Mouse (Mus musculus): ENCODE data around the gene Zfp58. TPM values are rescaled to one million over a fixed set of nuclear protein-coding genes. Genes with fewer than 3 reads are reported as not detected.
"Not testable (repeated sequence)": the region's sequence is repeated elsewhere in the genome, so short reads cannot be mapped to it uniquely, and the experiment has no call there.

Zfp58 gene
- polyA plus RNA-seq, 1 experiment from 2014 or later: 15.6 TPM

DNA sequence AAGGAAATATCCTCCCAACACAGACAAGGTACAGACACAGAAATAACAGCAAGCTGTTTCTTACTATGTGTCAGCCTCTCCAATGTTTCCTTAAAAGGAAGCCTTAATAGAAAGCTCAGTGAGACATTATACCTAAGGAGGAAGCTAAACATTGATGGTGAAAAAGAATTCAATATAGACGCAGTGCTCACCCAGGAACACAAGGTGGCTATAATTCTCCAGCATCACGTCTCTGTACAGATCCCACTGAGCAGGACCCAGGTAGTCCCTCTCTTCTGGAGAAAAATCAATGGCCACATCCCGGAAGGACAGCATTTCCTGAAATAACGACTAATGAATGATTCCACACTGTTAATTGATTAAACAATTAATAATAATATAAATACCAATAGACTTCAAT lies 18.8 kb downstream of the Zfp58 start:
- H3K27me3 ChIP-seq (ENCODE audit: control insufficient read depth, insufficient read depth, low read length): no peaks in the 10 kb centered on the region
- no peak for DNase-seq (ENCODE audit: low spot score)
- ATAC-seq (ENCODE audit: low FRiP score): no peak
- H3K9ac ChIP-seq (ENCODE audit: low read depth, low read length): no peak overlapping the region
- H3K4me1 ChIP-seq (replicated peaks; ENCODE audit: control insufficient read depth, insufficient read depth, low read length): no peaks in the 10 kb centered on the region
- no peak overlapping the region for H3K4me3 ChIP-seq (ENCODE audit: low read depth, low read length)
- H3K9me3 ChIP-seq (ENCODE audit: control insufficient read depth, low read length): no peaks in the 10 kb centered on the region
- no peak overlapping the region for H3K4me2 ChIP-seq (replicated peaks; ENCODE audit: low read depth, low read length)
- no peaks in the 10 kb centered on the region for H3K36me3 ChIP-seq (ENCODE audit: control insufficient read depth, insufficient read depth, low read length)
- 70% methylated on average over 4 of the region's 4 CpGs for WGBS
- no peak overlapping the region for H3K27ac ChIP-seq (ENCODE audit: low read depth, low read length)

DNA sequence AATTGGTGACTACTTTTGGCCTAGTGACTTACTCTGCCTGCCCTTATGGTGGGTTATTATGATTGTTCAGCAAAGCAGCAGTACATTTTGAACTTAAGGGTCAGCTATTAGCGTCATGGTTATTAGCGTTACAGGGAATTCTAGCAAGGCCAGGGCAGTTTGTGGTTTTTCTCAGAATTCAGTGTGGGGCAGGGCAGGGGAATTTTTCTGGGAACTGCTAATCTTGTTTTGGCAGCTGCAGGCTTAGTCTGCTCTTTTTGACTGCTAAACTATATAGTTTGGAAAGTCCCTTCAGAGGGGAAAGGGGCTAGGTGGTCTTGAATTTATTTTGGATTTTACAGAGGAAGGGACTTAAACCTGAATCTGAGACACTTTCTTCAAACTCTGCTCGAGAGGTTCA lies 31.1 kb downstream of the Zfp58 start:
- Histone ChIP-seq H3K36me3 (ENCODE audit: control insufficient read depth, insufficient read depth, low read length) (no peaks in the 10 kb centered on the region), H3K27ac (ENCODE audit: low read depth, low read length) (no peak overlapping the region), H3K4me1 (replicated peaks; ENCODE audit: control insufficient read depth, insufficient read depth, low read length) (no peaks in the 10 kb centered on the region), H3K27me3 (ENCODE audit: control insufficient read depth, insufficient read depth, low read length) (no peaks in the 10 kb centered on the region), H3K4me2 (replicated peaks; ENCODE audit: low read depth, low read length) (no peak overlapping the region), H3K9ac (ENCODE audit: low read depth, low read length) (no peak overlapping the region), H3K4me3 (ENCODE audit: low read depth, low read length) (no peak overlapping the region), H3K9me3 (ENCODE audit: control insufficient read depth, low read length) (no peaks in the 10 kb centered on the region)
- ATAC-seq (ENCODE audit: low FRiP score) (no peak), DNase-seq (ENCODE audit: low spot score) (no peak)
- WGBS: 86% methylated on average over 3 of the region's 3 CpGs

DNA sequence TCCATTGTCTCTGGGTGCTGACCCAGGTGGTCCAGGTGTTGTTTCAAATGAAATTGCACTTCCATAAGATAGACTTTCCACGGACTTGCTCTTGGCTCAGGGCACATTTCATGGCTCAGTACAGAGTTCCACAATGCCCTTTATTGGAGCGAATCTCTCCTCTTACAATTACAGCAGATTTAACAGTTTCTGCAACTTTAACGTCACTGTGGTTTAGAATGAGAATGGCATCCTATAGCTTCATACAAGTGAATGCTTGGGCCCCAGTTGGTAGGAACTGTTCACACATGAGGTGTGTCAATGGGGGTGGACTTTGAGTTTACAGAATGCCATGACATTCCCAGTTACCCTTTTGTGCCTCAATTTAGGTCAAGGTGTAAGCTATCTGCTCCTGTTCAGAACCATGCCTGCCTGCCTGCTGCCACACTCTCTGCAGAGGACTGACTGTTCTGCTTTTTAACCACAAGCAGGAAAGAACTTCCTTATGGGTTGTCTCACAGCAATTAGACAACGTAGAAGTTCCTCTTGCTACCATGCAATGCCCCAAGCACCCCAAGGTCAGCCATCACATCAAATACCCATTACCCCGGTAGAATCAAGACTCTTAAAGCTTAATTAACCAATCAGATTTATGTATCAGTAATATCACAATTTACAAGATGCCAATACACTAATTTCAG lies 36.7 kb downstream of the Zfp58 start:
- ATAC-seq (ENCODE audit: low FRiP score); H3K4me3 ChIP-seq (ENCODE audit: low read depth, low read length); DNase-seq (ENCODE audit: low spot score); H3K36me3 ChIP-seq (ENCODE audit: control insufficient read depth, insufficient read depth, low read length); H3K27me3 ChIP-seq (ENCODE audit: control insufficient read depth, insufficient read depth, low read length); H3K9ac ChIP-seq (ENCODE audit: low read depth, low read length); H3K27ac ChIP-seq (ENCODE audit: low read depth, low read length); H3K9me3 ChIP-seq (ENCODE audit: control insufficient read depth, low read length); H3K4me2 ChIP-seq (replicated peaks; ENCODE audit: low read depth, low read length); H3K4me1 ChIP-seq (replicated peaks; ENCODE audit: control insufficient read depth, insufficient read depth, low read length): not testable (repeated sequence)
- WGBS: 87% methylated on average over 2 of the region's 5 CpGs

DNA sequence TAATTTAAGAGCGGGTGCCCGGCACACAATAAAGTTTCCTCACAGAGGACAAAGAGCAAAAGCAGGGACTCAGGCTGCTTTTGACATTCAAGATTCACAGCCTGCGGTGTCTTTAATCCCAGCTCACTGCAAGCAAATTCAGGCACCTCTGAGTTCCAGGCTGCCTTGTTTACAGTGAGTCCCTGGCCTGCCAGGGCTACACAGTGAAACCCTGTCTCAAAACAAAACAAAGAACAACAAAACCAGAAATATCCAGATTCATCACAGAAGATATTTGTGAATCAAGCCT lies 48.4 kb downstream of the Zfp58 start:
- no peak for DNase-seq (ENCODE audit: low spot score)
- peak; percentile 50 for ATAC-seq (ENCODE audit: low FRiP score)
- peak overlapping the region; percentile 45 for H3K4me3 ChIP-seq (ENCODE audit: low read depth, low read length)

DNA sequence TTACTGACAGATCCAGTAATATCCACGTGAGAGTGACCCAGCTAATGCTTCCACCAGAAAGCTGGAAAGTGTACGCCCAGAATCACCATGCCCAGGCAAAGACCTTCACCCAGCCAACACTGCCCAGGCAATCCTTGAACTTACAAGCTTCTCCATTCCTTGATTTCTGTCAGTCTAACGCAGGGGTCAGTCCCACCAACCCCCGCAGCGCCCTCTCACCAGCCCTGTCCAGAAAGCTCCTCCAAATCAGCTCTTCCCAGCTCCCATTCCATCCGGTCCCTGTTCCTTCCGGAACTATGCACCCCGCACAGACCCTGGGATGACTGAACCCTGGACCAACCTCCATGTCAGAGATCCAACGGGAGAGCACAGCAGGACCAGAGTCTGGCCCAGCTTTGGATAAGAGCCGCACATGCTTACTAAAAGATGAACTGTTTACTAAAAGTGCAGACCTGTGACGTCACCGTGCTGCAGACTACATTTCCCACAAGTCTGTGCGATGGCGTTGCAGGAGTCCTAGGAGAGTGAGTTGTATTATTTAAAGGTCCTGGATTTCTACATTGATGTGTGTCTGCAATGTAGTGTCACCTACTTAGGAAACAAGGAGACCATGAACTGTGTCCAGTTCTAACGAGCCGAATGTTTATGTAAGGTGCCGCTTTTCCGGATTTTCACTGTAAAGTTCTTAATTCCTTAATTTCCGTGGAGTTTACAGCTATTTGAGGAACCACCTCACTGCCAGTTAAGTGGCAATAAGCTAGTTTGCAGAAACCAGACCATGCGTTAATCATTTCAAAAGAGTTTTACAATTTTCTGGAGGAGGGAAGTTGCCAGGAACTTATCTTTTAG lies 49.0 kb downstream of the Zfp58 start, which contains the start of gene Zfp874a:
Zfp874a (minus strand) TSS at position 453 of the 849 bp plus-strand sequence.
- Histone ChIP-seq H3K9ac (ENCODE audit: low read depth, low read length) (peak within 1 kb of the TSS; percentile 51), H3K4me1 (replicated peaks; ENCODE audit: control insufficient read depth, insufficient read depth, low read length) (no peaks in the 10 kb centered on the region), H3K36me3 (ENCODE audit: control insufficient read depth, insufficient read depth, low read length) (no peaks in the 10 kb centered on the region), H3K9me3 (ENCODE audit: control insufficient read depth, low read length) (no peaks in the 10 kb centered on the region), H3K4me2 (replicated peaks; ENCODE audit: low read depth, low read length) (peak within 1 kb of the TSS; percentile 52), H3K27me3 (ENCODE audit: control insufficient read depth, insufficient read depth, low read length) (no peaks in the 10 kb centered on the region), H3K27ac (ENCODE audit: low read depth, low read length) (no peak within 1 kb of the TSS), H3K4me3 (ENCODE audit: low read depth, low read length) (peak within 1 kb of the TSS; percentile 45)
- WGBS: 1% methylated on average over 20 of the region's 20 CpGs
- ATAC-seq (ENCODE audit: low FRiP score): peak; percentile 96
- DNase-seq (ENCODE audit: low spot score): peak; percentile 87

More for the DNA sequence above, 48.4 kb downstream of the Zfp58 start:
- peak overlapping the region; percentile 52 for H3K4me2 ChIP-seq (replicated peaks; ENCODE audit: low read depth, low read length)
- peak overlapping the region; percentile 39 for H3K9ac ChIP-seq (ENCODE audit: low read depth, low read length)
- H3K27ac ChIP-seq (ENCODE audit: low read depth, low read length): no peak overlapping the region
- no peaks in the 10 kb centered on the region for H3K9me3 ChIP-seq (ENCODE audit: control insufficient read depth, low read length)
- WGBS: 7% methylated on average over 3 of the region's 3 CpGs
- no peaks in the 10 kb centered on the region for H3K36me3 ChIP-seq (ENCODE audit: control insufficient read depth, insufficient read depth, low read length)
- no peaks in the 10 kb centered on the region for H3K4me1 ChIP-seq (replicated peaks; ENCODE audit: control insufficient read depth, insufficient read depth, low read length)
- H3K27me3 ChIP-seq (ENCODE audit: control insufficient read depth, insufficient read depth, low read length): no peaks in the 10 kb centered on the region

Other genes starting within 250 kb of the Zfp58 start
- 2.9 and 4.0 TPM in 2 replicates for gene Zfp458, start 222.1 kb downstream of the Zfp58 start, polyA plus RNA-seq (2014; fragmentation: Nextera tagmentation; extraction: Ambion mirVana)
- 0.43 and 0.56 TPM in 2 replicates for gene Zfp457, start 194.1 kb downstream of the Zfp58 start, polyA plus RNA-seq (2014; fragmentation: Nextera tagmentation; extraction: Ambion mirVana)
- gene Zfp595, start 168.0 kb downstream of the Zfp58 start, polyA plus RNA-seq (2014; fragmentation: Nextera tagmentation; extraction: Ambion mirVana): 1.6 and 1.7 TPM in 2 replicates
- not detected in 2 replicates for gene Gm28044, start 140.0 kb downstream of the Zfp58 start, polyA plus RNA-seq (2014; fragmentation: Nextera tagmentation; extraction: Ambion mirVana)
- gene Zfp953, start 139.9 kb downstream of the Zfp58 start, polyA plus RNA-seq (2014; fragmentation: Nextera tagmentation; extraction: Ambion mirVana): 0.75 and 1.2 TPM in 2 replicates
- 0.25 TPM in 1 of 2 replicates, not detected in the other for gene Gm28041, start 124.8 kb downstream of the Zfp58 start, polyA plus RNA-seq (2014; fragmentation: Nextera tagmentation; extraction: Ambion mirVana)
- gene Zfp456, start 124.7 kb downstream of the Zfp58 start, polyA plus RNA-seq (2014; fragmentation: Nextera tagmentation; extraction: Ambion mirVana): 1.1 and 1.2 TPM in 2 replicates
- 3.2 and 4.3 TPM in 2 replicates for gene Zfp429, start 100.7 kb downstream of the Zfp58 start, polyA plus RNA-seq (2014; fragmentation: Nextera tagmentation; extraction: Ambion mirVana)
- 0.70 and 1.4 TPM in 2 replicates for gene Zfp459, start 79.1 kb downstream of the Zfp58 start, polyA plus RNA-seq (2014; fragmentation: Nextera tagmentation; extraction: Ambion mirVana)
- gene Zfp874a, start 48.9 kb downstream of the Zfp58 start, polyA plus RNA-seq (2014; fragmentation: Nextera tagmentation; extraction: Ambion mirVana): 7.5 TPM in 2 replicates
- 1.3 and 1.4 TPM in 2 replicates for gene Zfp874b, start 16.3 kb downstream of the Zfp58 start, polyA plus RNA-seq (2014; fragmentation: Nextera tagmentation; extraction: Ambion mirVana)
- 0.23 TPM in 1 of 2 replicates, not detected in the other for gene Gm26965, start 25.6 kb upstream of the Zfp58 start, polyA plus RNA-seq (2014; fragmentation: Nextera tagmentation; extraction: Ambion mirVana)
- gene Zfp87, start 25.6 kb upstream of the Zfp58 start, polyA plus RNA-seq (2014; fragmentation: Nextera tagmentation; extraction: Ambion mirVana): 34.9 and 39.7 TPM in 2 replicates
- 19.5 and 21.8 TPM in 2 replicates for gene Zfp748, start 53.3 kb upstream of the Zfp58 start, polyA plus RNA-seq (2014; fragmentation: Nextera tagmentation; extraction: Ambion mirVana)
- gene Zfp729b, start 109.2 kb upstream of the Zfp58 start, polyA plus RNA-seq (2014; fragmentation: Nextera tagmentation; extraction: Ambion mirVana): 5.4 and 5.6 TPM in 2 replicates
- 0.94 TPM in 1 of 2 replicates, not detected in the other for gene Gm49345, start 137.2 kb upstream of the Zfp58 start, polyA plus RNA-seq (2014; fragmentation: Nextera tagmentation; extraction: Ambion mirVana)
- 3.8 and 4.3 TPM in 2 replicates for gene Zfp729a, start 137.2 kb upstream of the Zfp58 start, polyA plus RNA-seq (2014; fragmentation: Nextera tagmentation; extraction: Ambion mirVana)
- gene Zfp738, start 186.5 kb upstream of the Zfp58 start, polyA plus RNA-seq (2014; fragmentation: Nextera tagmentation; extraction: Ambion mirVana): 11.9 and 14.3 TPM in 2 replicates
- gene Zfp65, start 228.6 kb upstream of the Zfp58 start, polyA plus RNA-seq (2014; fragmentation: Nextera tagmentation; extraction: Ambion mirVana): 4.0 and 5.3 TPM in 2 replicates

All from hindbrain, embryonic 11.5 days (tissue).